Mouse (Mus musculus) forebrain, embryonic 10.5 days (tissue): ENCODE measurements around the gene Pttg1ip. TPM values are rescaled to one million over a fixed set of nuclear protein-coding genes. Genes with fewer than 3 reads are reported as not detected.
A peak's percentile ranks its signal among the peaks of the same experiment; 100 is the strongest.

Source experiments
- DNase-seq: peaks from one replicate; pipeline ENCODE4 v3.0.0-alpha.2; 2017; ENCODE audit warnings: low spot score; ENCODE audit errors: extremely low spot score
- H3K27ac ChIP-seq: fragments of 300-500 bp; sonication (generic); 2 replicates; pipeline ENCODE4 v1.5.1; 2016; ENCODE audit warnings: mild to moderate bottlenecking
- H3K27me3 ChIP-seq: fragments of 300-500 bp; sonication (generic); 2 replicates; pipeline ENCODE4 v1.6.1; 2016; ENCODE audit warnings: mild to moderate bottlenecking; ENCODE audit not compliant: poor library complexity, severe bottlenecking
- H3K36me3 ChIP-seq: fragments of 300-500 bp; sonication (generic); replicated peaks from 2 replicates; pipeline ENCODE4 v1.6.1; 2016; ENCODE audit warnings: mild to moderate bottlenecking, moderate library complexity
- H3K4me1 ChIP-seq: fragments of 300-500 bp; sonication (generic); 2 replicates; pipeline ENCODE4 v1.6.1; 2016
- H3K4me3 ChIP-seq: fragments of 300-500 bp; sonication (generic); 2 replicates; pipeline ENCODE4 v1.5.1; 2016; ENCODE audit warnings: mild to moderate bottlenecking, moderate library complexity
- H3K9me3 ChIP-seq: fragments of 300-500 bp; sonication (generic); 2 replicates; pipeline ENCODE4 v1.6.1; 2016; ENCODE audit warnings: mild to moderate bottlenecking, moderate library complexity
- WGBS: fragments of 180-500 bp; shearing (Covaris S2); methylation state at CpG from one replicate; pipeline ENCODE4 v1.1.7; 2016; 5-methylcytosine and 5-hydroxymethylcytosine counted together
- microRNA counts: library from miRNA; unstranded; fragments of <30 nt; microRNA quantifications from one replicate; lab custom pipeline; 2017
- microRNA-seq: library from miRNA; unstranded; fragments of <30 nt; microRNA quantifications from one replicate; pipeline ENCODE4, GENCODE M21; 2017
- polyA plus RNA-seq: library from polyadenylated mRNA; unstranded; fragments of >200 nt; fragmentation: Nextera tagmentation; extraction: Ambion mirVana; gene quantifications from 2 replicates; pipeline ENCODE4 v1.2.1, GENCODE M21; 2016

The Pttg1ip gene
- polyA plus RNA-seq, 1 experiment from 2014 or later, result 64.5 TPM

GRCm38 (mm10) chr10:77636234-77636922 is 54.9 kb downstream of the Pttg1ip start:
- H3K27ac ChIP-seq, result no peak overlapping the region
- no peaks in the 10 kb centered on the region for H3K9me3 ChIP-seq
- no peak for DNase-seq
- no peak overlapping the region for H3K4me3 ChIP-seq
- H3K4me1 ChIP-seq, result peaks cover 3% of the 10 kb centered on the region; the same call in 1 of the 2 replicates
- no peaks in the 10 kb centered on the region for H3K27me3 ChIP-seq
- 94% methylated on average over 7 of the region's 7 CpGs for WGBS
- H3K36me3 ChIP-seq, result peaks cover 98% of the 10 kb centered on the region

GRCm38 (mm10) chr10:77638956-77639355 is 57.4 kb downstream of the Pttg1ip start:
- H3K4me3 ChIP-seq, result no peak overlapping the region
- DNase-seq, result no peak
- H3K4me1 ChIP-seq, result peaks cover 3% of the 10 kb centered on the region; the same call in 1 of the 2 replicates
- H3K27ac ChIP-seq, result no peak overlapping the region
- 90% methylated on average over 6 of the region's 6 CpGs for WGBS
- H3K36me3 ChIP-seq, result peaks cover 100% of the 10 kb centered on the region
- no peaks in the 10 kb centered on the region for H3K27me3 ChIP-seq
- no peaks in the 10 kb centered on the region for H3K9me3 ChIP-seq

- no peak overlapping the region for H3K4me3 ChIP-seq
- no peak overlapping the region for H3K27ac ChIP-seq
- no peaks in the 10 kb centered on the region for H3K27me3 ChIP-seq
- H3K4me1 ChIP-seq, result no peaks in the 10 kb centered on the region
- no peaks in the 10 kb centered on the region for H3K9me3 ChIP-seq
- WGBS, result 93% methylated on average over 7 of the region's 7 CpGs
- peaks cover 88% of the 10 kb centered on the region for H3K36me3 ChIP-seq
- no peak for DNase-seq
These were observed 61.6 kb downstream of the Pttg1ip start for GRCm38 (mm10) chr10:77643160-77643559.

GRCm38 (mm10) chr10:77645571-77645970 is 64.1 kb downstream of the Pttg1ip start:
- Histone ChIP-seq H3K27me3 (no peaks in the 10 kb centered on the region), H3K27ac (no peak overlapping the region), H3K4me1 (peaks cover 5% of the 10 kb centered on the region; the same call in 1 of the 2 replicates), H3K36me3 (peaks cover 64% of the 10 kb centered on the region), H3K4me3 (no peak overlapping the region), H3K9me3 (no peaks in the 10 kb centered on the region)
- 92% methylated on average over 5 of the region's 5 CpGs for WGBS
- DNase-seq, result no peak

- Histone ChIP-seq H3K27me3 (no peaks in the 10 kb centered on the region), H3K4me1 (peaks cover 5% of the 10 kb centered on the region; the same call in 1 of the 2 replicates), H3K4me3 (no peak overlapping the region), H3K9me3 (no peaks in the 10 kb centered on the region), H3K36me3 (peaks cover 45% of the 10 kb centered on the region), H3K27ac (no peak overlapping the region)
- no peak for DNase-seq
- 67% methylated on average over 1 of the region's 1 CpGs for WGBS
These were observed 65.9 kb downstream of the Pttg1ip start for GRCm38 (mm10) chr10:77647461-77647860.

GRCm38 (mm10) chr10:77647901-77648300 is 66.4 kb downstream of the Pttg1ip start:
- H3K9me3 ChIP-seq, result no peaks in the 10 kb centered on the region
- H3K36me3 ChIP-seq, result peaks cover 41% of the 10 kb centered on the region
- 82% methylated on average over 8 of the region's 8 CpGs for WGBS
- H3K27me3 ChIP-seq, result no peaks in the 10 kb centered on the region
- no peak for DNase-seq
- H3K27ac ChIP-seq, result no peak overlapping the region
- H3K4me1 ChIP-seq, result peaks cover 5% of the 10 kb centered on the region; the same call in 1 of the 2 replicates
- H3K4me3 ChIP-seq, result no peak overlapping the region

MicroRNAs encoded within 50 kb of the gene (microRNA counts, 519-probe panel; counts per million panel counts)
- microRNA mmu-miR-1930 (lab: Ali Mortazavi, UCI), result 341 counts per million, percentile 65 among the panel's probes with 10 or more counts

Small RNA genes within 50 kb of the gene (microRNA-seq; reads per million reads assigned to microRNA genes)
- 17.4 reads per million, percentile 28 among the genes with 10 or more reads in this experiment for gene Mir1930

Other genes starting within 250 kb of the Pttg1ip start
- 6.3 and 7.1 TPM in 2 replicates for gene Adarb1, start 163.4 kb upstream of the Pttg1ip start, polyA plus RNA-seq
- gene Fam207a, start 65.9 kb upstream of the Pttg1ip start, polyA plus RNA-seq, result 41.2 and 43.2 TPM in 2 replicates
- 0.44 and 0.76 TPM in 2 replicates for gene Itgb2, start 51.5 kb upstream of the Pttg1ip start, polyA plus RNA-seq
- 439 and 448 TPM in 2 replicates for gene Sumo3, start 24.4 kb downstream of the Pttg1ip start, polyA plus RNA-seq
- 3.1 and 3.4 TPM in 2 replicates for gene Gm49325, start 24.5 kb downstream of the Pttg1ip start, polyA plus RNA-seq
- gene Ube2g2, start 40.6 kb downstream of the Pttg1ip start, polyA plus RNA-seq, result 102 and 104 TPM in 2 replicates
- gene Tspear, start 104.8 kb downstream of the Pttg1ip start, polyA plus RNA-seq, result 1.1 and 1.4 TPM in 2 replicates
- gene Gm19402, start 109.0 kb downstream of the Pttg1ip start, polyA plus RNA-seq, result not detected in 2 replicates
- gene Gm9508, start 115.5 kb downstream of the Pttg1ip start, polyA plus RNA-seq, result not detected in 2 replicates
- gene Gm10272, start 124.9 kb downstream of the Pttg1ip start, polyA plus RNA-seq, result not detected in 2 replicates
- not detected in 2 replicates for gene Gm10024, start 129.7 kb downstream of the Pttg1ip start, polyA plus RNA-seq
- not detected in 2 replicates for gene Gm10142, start 134.1 kb downstream of the Pttg1ip start, polyA plus RNA-seq
- not detected in 2 replicates for gene Krtap12-1, start 138.9 kb downstream of the Pttg1ip start, polyA plus RNA-seq
- not detected in 2 replicates for gene Gm10100, start 144.8 kb downstream of the Pttg1ip start, polyA plus RNA-seq
- gene Gm18596, start 160.9 kb downstream of the Pttg1ip start, polyA plus RNA-seq, result not detected in 2 replicates
- not detected in 2 replicates for gene Gm9736, start 169.6 kb downstream of the Pttg1ip start, polyA plus RNA-seq
- gene Gm3233, start 178.0 kb downstream of the Pttg1ip start, polyA plus RNA-seq, result not detected in 2 replicates
- not detected in 2 replicates for gene Gm3238, start 189.6 kb downstream of the Pttg1ip start, polyA plus RNA-seq
- not detected in 2 replicates for gene Gm7138, start 195.2 kb downstream of the Pttg1ip start, polyA plus RNA-seq
- not detected in 2 replicates for gene Gm3250, start 200.8 kb downstream of the Pttg1ip start, polyA plus RNA-seq
- gene Gm7137, start 206.5 kb downstream of the Pttg1ip start, polyA plus RNA-seq, result not detected in 2 replicates
- gene Gm9639, start 213.4 kb downstream of the Pttg1ip start, polyA plus RNA-seq, result not detected in 2 replicates
- gene Gm19668, start 217.4 kb downstream of the Pttg1ip start, polyA plus RNA-seq, result not detected in 2 replicates
- gene Gm9507, start 230.1 kb downstream of the Pttg1ip start, polyA plus RNA-seq, result not detected in 2 replicates
- gene Gm2696, start 233.0 kb downstream of the Pttg1ip start, polyA plus RNA-seq, result not detected in 2 replicates
- not detected in 2 replicates for gene Krtap10-4, start 245.4 kb downstream of the Pttg1ip start, polyA plus RNA-seq